Mouse (Mus musculus): ENCODE measurements around the gene Rnd2. TPM values are rescaled to one million over a fixed set of nuclear protein-coding genes. Genes with fewer than 3 reads are reported as not detected.
"Not testable (repeated sequence)": the region's sequence is repeated elsewhere in the genome, so short reads cannot be mapped to it uniquely, and the experiment has no call there.

Gene Rnd2
- polyA plus RNA-seq, 1 experiment from 2014 or later: 197 TPM

- Histone ChIP-seq H3K27me3 (no peaks in the 10 kb centered on the region), H3K4me3 (peak overlapping the region; percentile 88), H3K27ac (peak overlapping the region; percentile 51; the same call in 1 of the 2 replicates), H3K4me2 (peak overlapping the region; percentile 76), H3K9me3 (replicated peaks) (no peaks in the 10 kb centered on the region), H3K36me3 (ENCODE audit: poor library complexity, severe bottlenecking) (peaks cover 52% of the 10 kb centered on the region), H3K4me1 (peaks cover 44% of the 10 kb centered on the region), H3K9ac (0 out of 2 replicates have a peak overlapping the region, but pooled peaks have one; percentile 75)
- ATAC-seq: no peak
- WGBS: 39% methylated on average over 13 of the region's 13 CpGs
Observed at GRCm38 (mm10) chr11:101462583-101463440, 2.0 kb upstream of the Rnd2 start.

DNA sequence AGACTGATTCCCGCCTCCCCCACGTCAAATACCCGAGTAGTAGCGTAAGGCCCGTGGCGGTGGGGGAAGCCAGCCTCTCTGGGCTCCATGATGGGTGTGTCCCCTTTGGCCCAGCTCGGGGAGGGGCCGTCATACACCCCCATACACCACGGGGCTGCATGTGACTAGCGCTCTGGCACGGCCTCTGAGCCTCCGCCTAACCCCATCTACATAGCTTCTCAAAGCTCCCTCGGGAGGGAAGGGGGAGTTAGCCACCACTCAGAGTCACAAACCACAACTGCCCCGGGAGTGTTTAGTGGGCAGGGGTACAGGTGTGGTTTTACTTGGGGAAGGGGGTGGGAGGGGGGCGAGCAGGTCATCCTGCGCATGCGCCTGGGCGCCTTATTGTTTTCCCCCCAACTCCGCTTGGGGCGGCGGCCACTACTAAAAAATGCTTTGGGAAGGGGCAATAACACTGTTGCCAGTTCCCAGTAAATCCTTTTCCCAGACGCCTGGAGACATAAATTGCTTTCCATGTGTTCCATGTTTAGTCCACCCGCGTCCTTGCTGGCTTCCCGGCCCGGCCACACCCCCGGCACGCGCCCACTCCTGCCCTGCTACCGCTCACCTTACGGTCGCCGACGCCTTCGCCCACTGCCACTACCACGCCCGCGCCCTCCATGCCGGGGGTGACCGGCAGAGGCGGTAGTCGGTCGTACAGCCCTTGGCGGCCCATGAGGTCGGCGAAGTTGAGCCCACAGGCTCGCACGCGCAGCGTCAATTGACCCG, 486 bp downstream of the Rnd2 start:
- H3K9ac ChIP-seq: peak overlapping the region; percentile 75
- no peaks in the 10 kb centered on the region for H3K27me3 ChIP-seq
- H3K36me3 ChIP-seq (ENCODE audit: poor library complexity, severe bottlenecking): peaks cover 28% of the 10 kb centered on the region
- peak overlapping the region; percentile 88 for H3K4me3 ChIP-seq
- H3K4me2 ChIP-seq: peak overlapping the region; percentile 76
- peaks cover 55% of the 10 kb centered on the region for H3K4me1 ChIP-seq
- under 1% methylated on average over 51 of the region's 51 CpGs for WGBS
- H3K27ac ChIP-seq: peak overlapping the region; percentile 77
- ATAC-seq: peak; percentile 48
- H3K9me3 ChIP-seq (replicated peaks): no peaks in the 10 kb centered on the region

DNA sequence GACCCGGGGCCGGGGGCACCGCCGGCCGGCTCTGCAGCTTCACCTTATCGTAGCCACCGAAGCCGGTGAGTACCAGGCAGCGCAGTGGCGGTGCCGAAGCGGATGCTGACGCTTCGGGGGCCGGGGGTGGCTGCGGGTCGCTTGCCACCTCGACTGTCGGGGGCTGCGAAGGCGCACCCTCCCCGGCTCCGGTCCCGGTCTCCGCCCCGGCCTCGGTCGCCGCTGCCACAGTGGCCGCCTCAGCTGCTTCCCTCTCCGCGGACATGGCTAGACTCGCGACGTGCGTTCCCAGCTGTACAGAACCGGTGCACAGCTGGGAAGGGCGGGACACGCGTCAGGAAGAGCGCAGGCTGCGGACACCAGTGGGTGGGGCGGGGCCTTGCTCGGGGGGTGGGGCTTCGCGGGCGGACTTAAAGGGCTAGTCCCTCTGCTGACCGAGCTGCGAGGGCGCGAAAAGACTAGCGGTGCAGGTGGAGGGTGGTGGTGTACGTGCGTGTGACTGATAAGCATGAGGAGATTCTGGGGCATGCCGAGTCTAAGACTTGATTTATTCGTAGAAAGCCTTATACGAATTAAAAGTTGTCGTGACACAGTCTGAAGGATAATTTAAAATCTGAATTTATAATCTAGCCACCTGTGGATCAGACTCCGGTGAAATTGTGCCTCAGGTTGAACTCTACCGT, 1.2 kb downstream of the Rnd2 start, which contains the start of gene Vat1:
Gene Vat1 (minus strand): TSS at position 362 of the 683 bp plus-strand sequence.
- Histone ChIP-seq H3K27me3 (no peaks in the 10 kb centered on the region), H3K4me2 (peak within 1 kb of the TSS; percentile 85), H3K9ac (peak within 1 kb of the TSS; percentile 75), H3K4me3 (peak within 1 kb of the TSS; percentile 88), H3K4me1 (peaks cover 62% of the 10 kb centered on the region), H3K9me3 (replicated peaks) (no peaks in the 10 kb centered on the region), H3K36me3 (ENCODE audit: poor library complexity, severe bottlenecking) (peaks cover 28% of the 10 kb centered on the region), H3K27ac (peak within 1 kb of the TSS; percentile 77)
- WGBS: 2% methylated on average over 54 of the region's 60 CpGs
- peak; percentile 67 for ATAC-seq

DNA sequence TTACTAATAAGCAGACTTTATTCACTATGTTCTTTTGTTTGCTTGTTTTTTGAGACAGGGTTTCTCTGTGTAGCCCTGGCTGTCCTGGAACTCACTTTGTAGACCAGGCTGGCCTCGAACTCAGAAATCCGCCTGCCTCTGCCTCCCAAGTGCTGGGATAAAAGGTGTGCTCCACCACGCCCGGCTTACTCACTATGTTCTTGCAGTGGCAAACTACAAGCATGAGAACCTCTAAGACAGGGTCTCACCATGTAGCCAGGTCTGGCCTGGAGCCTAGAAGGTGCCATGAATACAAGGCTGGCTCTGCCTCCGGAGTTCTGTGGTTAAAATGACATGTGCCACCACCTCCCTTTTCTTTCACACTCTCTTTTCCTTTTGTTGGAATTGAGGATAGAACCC, 1.8 kb downstream of the Rnd2 start:
- H3K36me3 ChIP-seq (ENCODE audit: poor library complexity, severe bottlenecking): peaks cover 27% of the 10 kb centered on the region
- ATAC-seq; H3K27me3 ChIP-seq; H3K9ac ChIP-seq; H3K27ac ChIP-seq; H3K9me3 ChIP-seq (replicated peaks): not testable (repeated sequence)
- peak overlapping the region; percentile 76 for H3K4me2 ChIP-seq
- 64% methylated on average over 5 of the region's 5 CpGs for WGBS
- H3K4me3 ChIP-seq: peak overlapping the region; percentile 88
- H3K4me1 ChIP-seq: peaks cover 68% of the 10 kb centered on the region

- Histone ChIP-seq H3K36me3 (ENCODE audit: poor library complexity, severe bottlenecking) (peaks cover 16% of the 10 kb centered on the region), H3K4me2 (peak overlapping the region; percentile 85), H3K9me3 (replicated peaks) (no peaks in the 10 kb centered on the region), H3K27ac (peak overlapping the region; percentile 85), H3K4me1 (peaks cover 71% of the 10 kb centered on the region), H3K4me3 (peak overlapping the region; percentile 78), H3K9ac (peak overlapping the region; percentile 88), H3K27me3 (no peaks in the 10 kb centered on the region)
- peak; percentile 54 for ATAC-seq
- WGBS: 1% methylated on average over 51 of the region's 54 CpGs
Observed at GRCm38 (mm10) chr11:101467477-101468262, 2.9 kb downstream of the Rnd2 start.

- Histone ChIP-seq H3K27me3 (no peaks in the 10 kb centered on the region), H3K4me3 (peak overlapping the region; percentile 78), H3K36me3 (ENCODE audit: poor library complexity, severe bottlenecking) (peaks cover 11% of the 10 kb centered on the region), H3K27ac (peak overlapping the region; percentile 85), H3K4me1 (peaks cover 71% of the 10 kb centered on the region), H3K9me3 (replicated peaks) (no peaks in the 10 kb centered on the region), H3K9ac (peak overlapping the region; percentile 88), H3K4me2 (peak overlapping the region; percentile 85)
- peak; percentile 11 for ATAC-seq
- 0% methylated on average over 29 of the region's 31 CpGs for WGBS
Observed at GRCm38 (mm10) chr11:101468263-101468688, 3.5 kb downstream of the Rnd2 start.

GRCm38 (mm10) chr11:101468731-101469130, 3.9 kb downstream of the Rnd2 start:
- WGBS: 4% methylated on average over 13 of the region's 13 CpGs
- Histone ChIP-seq H3K4me3 (peak overlapping the region; percentile 78), H3K27ac (peak overlapping the region; percentile 85), H3K4me1 (peaks cover 68% of the 10 kb centered on the region), H3K36me3 (ENCODE audit: poor library complexity, severe bottlenecking) (peaks cover 11% of the 10 kb centered on the region), H3K4me2 (peak overlapping the region; percentile 85), H3K9ac (peak overlapping the region; percentile 88), H3K9me3 (replicated peaks) (no peaks in the 10 kb centered on the region), H3K27me3 (no peaks in the 10 kb centered on the region)
- no peak for ATAC-seq

- Histone ChIP-seq H3K9me3 (replicated peaks) (no peaks in the 10 kb centered on the region), H3K36me3 (ENCODE audit: poor library complexity, severe bottlenecking) (peaks cover 11% of the 10 kb centered on the region), H3K27ac (no peak overlapping the region), H3K27me3 (no peaks in the 10 kb centered on the region), H3K4me1 (peaks cover 65% of the 10 kb centered on the region), H3K4me2 (peak overlapping the region; percentile 85), H3K4me3 (peak overlapping the region; percentile 78), H3K9ac (peak overlapping the region; percentile 88)
- no peak for ATAC-seq
- 68% methylated on average over 4 of the region's 4 CpGs for WGBS
Observed at GRCm38 (mm10) chr11:101469155-101469554, 4.4 kb downstream of the Rnd2 start.

GRCm38 (mm10) chr11:101470206-101470605, 5.4 kb downstream of the Rnd2 start:
- H3K9ac ChIP-seq: peak overlapping the region; percentile 54
- WGBS: 11% methylated on average over 7 of the region's 7 CpGs
- H3K27ac ChIP-seq: no peak overlapping the region; the same call in 1 of the 2 replicates
- peaks cover 11% of the 10 kb centered on the region for H3K36me3 ChIP-seq (ENCODE audit: poor library complexity, severe bottlenecking)
- H3K4me2 ChIP-seq: peak overlapping the region; percentile 85
- peaks cover 66% of the 10 kb centered on the region for H3K4me1 ChIP-seq
- no peak for ATAC-seq
- peak overlapping the region; percentile 78 for H3K4me3 ChIP-seq
- no peaks in the 10 kb centered on the region for H3K9me3 ChIP-seq (replicated peaks)
- H3K27me3 ChIP-seq: no peaks in the 10 kb centered on the region

DNA sequence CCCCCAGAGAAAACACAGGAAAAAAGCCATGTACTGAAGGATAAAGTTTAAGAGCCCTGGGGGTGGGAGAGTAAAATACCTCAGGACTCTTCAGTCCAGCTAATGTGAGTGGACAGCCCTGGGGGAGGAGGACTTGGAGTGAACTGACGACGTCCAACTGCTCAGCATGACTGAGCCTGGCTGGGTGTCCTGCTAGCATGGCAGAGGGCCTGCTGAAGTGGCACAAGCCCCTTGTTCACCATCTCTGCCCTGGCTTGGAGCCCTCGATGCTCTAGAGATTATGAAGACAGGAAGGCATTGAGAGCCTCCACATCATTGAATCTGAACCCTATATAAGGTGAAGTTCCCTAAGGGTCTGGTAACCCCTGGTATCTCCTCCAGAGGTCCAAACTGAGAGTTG, 7.1 kb downstream of the Rnd2 start:
- H3K36me3 ChIP-seq (ENCODE audit: poor library complexity, severe bottlenecking): peaks cover 11% of the 10 kb centered on the region
- 0 out of 2 replicates have a peak overlapping the region, but pooled peaks have one; percentile 5 for H3K4me2 ChIP-seq
- no peak for ATAC-seq
- H3K27me3 ChIP-seq: no peaks in the 10 kb centered on the region
- peak overlapping the region; percentile 25; the same call in 1 of the 2 replicates for H3K27ac ChIP-seq
- WGBS: 67% methylated on average over 3 of the region's 3 CpGs
- H3K9ac ChIP-seq: no peak overlapping the region
- H3K4me1 ChIP-seq: peaks cover 58% of the 10 kb centered on the region
- no peaks in the 10 kb centered on the region for H3K9me3 ChIP-seq (replicated peaks)
- H3K4me3 ChIP-seq: peak overlapping the region; percentile 2; the same call in 1 of the 2 replicates

- Histone ChIP-seq H3K4me3 (no peak overlapping the region), H3K9me3 (replicated peaks) (no peaks in the 10 kb centered on the region), H3K27ac (peak overlapping the region; percentile 25), H3K36me3 (ENCODE audit: poor library complexity, severe bottlenecking) (peaks cover 11% of the 10 kb centered on the region), H3K9ac (no peak overlapping the region), H3K4me1 (peaks cover 58% of the 10 kb centered on the region), H3K4me2 (0 out of 2 replicates have a peak overlapping the region, but pooled peaks have one; percentile 5), H3K27me3 (no peaks in the 10 kb centered on the region)
- 62% methylated on average over 7 of the region's 7 CpGs for WGBS
- ATAC-seq: no peak
Observed at GRCm38 (mm10) chr11:101472336-101472735, 7.5 kb downstream of the Rnd2 start.
